Mouse (Mus musculus): Measurements from ENCODE around the gene Samd4b. TPM values are rescaled to one million over a fixed set of nuclear protein-coding genes. Genes with fewer than 3 reads are reported as not detected.

Gene Samd4b
- polyA plus RNA-seq, 1 experiment from 2014 or later, result 25.1 TPM

- Histone ChIP-seq H3K36me3 (ENCODE audit: control insufficient read depth, insufficient read depth, low read length) (peaks cover 8% of the 10 kb centered on the region; the same call in 1 of the 2 replicates), H3K9ac (replicated peaks; ENCODE audit: low read depth, low read length) (no peak overlapping the region), H3K4me3 (ENCODE audit: low read depth, low read length) (no peak overlapping the region), H3K27me3 (ENCODE audit: control insufficient read depth, insufficient read depth, low read length) (no peaks in the 10 kb centered on the region), H3K4me1 (ENCODE audit: control insufficient read depth, insufficient read depth, low read length) (no peaks in the 10 kb centered on the region), H3K27ac (ENCODE audit: low read depth, low read length) (no peak overlapping the region), H3K9me3 (ENCODE audit: control insufficient read depth, low read length) (no peaks in the 10 kb centered on the region), H3K4me2 (ENCODE audit: low read depth, low read length) (no peak overlapping the region)
- WGBS, result 47% methylated on average over 4 of the region's 4 CpGs
- ATAC-seq (ENCODE audit: low read depth), result no peak
These were observed 39.5 kb downstream of the Samd4b start for GRCm38 (mm10) chr7:28558486-28558885.

DNA sequence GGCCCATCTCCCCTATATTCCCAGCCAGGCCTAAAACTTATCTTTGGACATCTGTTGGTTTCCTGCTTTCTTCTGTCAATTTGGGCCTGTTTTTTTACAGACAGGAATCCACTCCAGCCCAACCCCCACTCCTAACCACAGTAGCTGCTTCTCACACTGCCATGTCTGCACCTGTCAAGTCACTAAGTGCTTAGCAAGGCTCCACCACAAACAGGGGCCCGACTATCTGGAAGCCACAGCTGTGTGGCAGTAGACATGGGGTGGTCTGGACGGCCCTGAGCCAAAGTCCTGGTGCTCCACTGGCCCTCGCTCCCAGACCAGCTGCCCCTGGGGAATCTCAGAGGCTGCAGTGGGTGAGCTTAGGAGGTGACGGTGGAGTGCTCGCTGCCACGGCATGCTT, 40.2 kb downstream of the Samd4b start:
- no peak for ATAC-seq (ENCODE audit: low read depth)
- no peak overlapping the region for H3K4me2 ChIP-seq (ENCODE audit: low read depth, low read length)
- no peaks in the 10 kb centered on the region for H3K4me1 ChIP-seq (ENCODE audit: control insufficient read depth, insufficient read depth, low read length)
- H3K36me3 ChIP-seq (ENCODE audit: control insufficient read depth, insufficient read depth, low read length), result peaks cover 8% of the 10 kb centered on the region; the same call in 1 of the 2 replicates
- H3K4me3 ChIP-seq (ENCODE audit: low read depth, low read length), result no peak overlapping the region
- no peak overlapping the region for H3K9ac ChIP-seq (replicated peaks; ENCODE audit: low read depth, low read length)
- no peaks in the 10 kb centered on the region for H3K27me3 ChIP-seq (ENCODE audit: control insufficient read depth, insufficient read depth, low read length)
- WGBS, result 95% methylated on average over 6 of the region's 6 CpGs
- no peak overlapping the region for H3K27ac ChIP-seq (ENCODE audit: low read depth, low read length)
- no peaks in the 10 kb centered on the region for H3K9me3 ChIP-seq (ENCODE audit: control insufficient read depth, low read length)

DNA sequence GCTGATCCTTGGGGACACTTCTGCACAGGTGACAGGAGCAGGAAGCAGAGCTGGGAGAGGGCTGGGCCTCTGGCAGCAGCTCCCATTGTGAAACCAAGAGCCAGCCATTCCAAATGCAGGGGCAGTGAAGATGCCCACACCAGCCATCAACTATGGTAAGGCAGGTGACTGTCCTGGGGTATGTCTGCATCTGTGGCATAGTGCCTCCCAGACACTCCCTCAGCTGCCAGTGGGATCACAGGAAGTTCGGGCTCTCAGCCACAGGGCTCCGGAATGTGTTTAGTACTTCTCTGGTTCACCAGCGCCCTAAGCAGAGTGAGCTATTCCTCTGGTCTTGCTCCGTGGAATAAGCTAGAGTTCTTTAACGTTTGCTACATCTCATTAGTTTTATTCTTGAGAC, 40.9 kb downstream of the Samd4b start:
- 77% methylated on average over 5 of the region's 5 CpGs for whole genome bisulfite sequencing
- no peak overlapping the region for H3K4me2 ChIP-seq (ENCODE audit: low read depth, low read length)
- H3K27ac ChIP-seq (ENCODE audit: low read depth, low read length), result no peak overlapping the region
- H3K36me3 ChIP-seq (ENCODE audit: control insufficient read depth, insufficient read depth, low read length), result peaks cover 8% of the 10 kb centered on the region; the same call in 1 of the 2 replicates
- H3K9ac ChIP-seq (replicated peaks; ENCODE audit: low read depth, low read length), result no peak overlapping the region
- no peaks in the 10 kb centered on the region for H3K9me3 ChIP-seq (ENCODE audit: control insufficient read depth, low read length)
- H3K27me3 ChIP-seq (ENCODE audit: control insufficient read depth, insufficient read depth, low read length), result no peaks in the 10 kb centered on the region
- ATAC-seq (ENCODE audit: low read depth), result no peak
- no peak overlapping the region for H3K4me3 ChIP-seq (ENCODE audit: low read depth, low read length)
- no peaks in the 10 kb centered on the region for H3K4me1 ChIP-seq (ENCODE audit: control insufficient read depth, insufficient read depth, low read length)

GRCm38 (mm10) chr7:28555939-28556535, 41.9 kb downstream of the Samd4b start:
- Histone ChIP-seq H3K27me3 (ENCODE audit: control insufficient read depth, insufficient read depth, low read length) (no peaks in the 10 kb centered on the region), H3K9ac (replicated peaks; ENCODE audit: low read depth, low read length) (no peak overlapping the region), H3K36me3 (ENCODE audit: control insufficient read depth, insufficient read depth, low read length) (peaks cover 8% of the 10 kb centered on the region; the same call in 1 of the 2 replicates), H3K4me1 (ENCODE audit: control insufficient read depth, insufficient read depth, low read length) (no peaks in the 10 kb centered on the region), H3K27ac (ENCODE audit: low read depth, low read length) (no peak overlapping the region), H3K9me3 (ENCODE audit: control insufficient read depth, low read length) (no peaks in the 10 kb centered on the region), H3K4me3 (ENCODE audit: low read depth, low read length) (no peak overlapping the region), H3K4me2 (ENCODE audit: low read depth, low read length) (no peak overlapping the region)
- WGBS, result 25% methylated on average over 5 of the region's 5 CpGs
- no peak for ATAC-seq (ENCODE audit: low read depth)

DNA sequence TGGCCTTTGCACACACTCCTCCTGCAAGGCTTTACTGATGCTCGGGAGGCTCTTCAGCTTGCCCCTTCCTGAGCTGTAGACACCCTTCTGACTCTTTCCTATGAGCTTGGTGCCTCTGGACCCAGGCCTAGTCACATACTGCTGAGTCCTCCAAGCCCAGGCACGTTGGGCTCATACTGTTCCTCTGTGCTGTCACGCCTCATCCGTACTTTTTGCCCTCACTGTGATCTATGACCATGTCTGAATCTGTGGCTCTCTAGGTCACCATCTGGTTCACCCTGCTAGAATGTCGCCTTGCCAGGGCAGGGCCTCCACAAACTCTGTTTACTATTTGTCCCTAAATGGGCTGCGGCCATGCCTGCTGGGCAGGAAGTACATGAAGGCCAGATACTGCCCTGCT, 44.9 kb downstream of the Samd4b start:
- H3K9me3 ChIP-seq (ENCODE audit: control insufficient read depth, low read length), result no peaks in the 10 kb centered on the region
- no peaks in the 10 kb centered on the region for H3K36me3 ChIP-seq (ENCODE audit: control insufficient read depth, insufficient read depth, low read length)
- H3K4me2 ChIP-seq (ENCODE audit: low read depth, low read length), result no peak overlapping the region
- WGBS, result 91% methylated on average over 6 of the region's 6 CpGs
- no peak overlapping the region for H3K4me3 ChIP-seq (ENCODE audit: low read depth, low read length)
- no peaks in the 10 kb centered on the region for H3K4me1 ChIP-seq (ENCODE audit: control insufficient read depth, insufficient read depth, low read length)
- H3K27me3 ChIP-seq (ENCODE audit: control insufficient read depth, insufficient read depth, low read length), result no peaks in the 10 kb centered on the region
- H3K27ac ChIP-seq (ENCODE audit: low read depth, low read length), result no peak overlapping the region
- no peak for ATAC-seq (ENCODE audit: low read depth)
- no peak overlapping the region for H3K9ac ChIP-seq (replicated peaks; ENCODE audit: low read depth, low read length)

DNA sequence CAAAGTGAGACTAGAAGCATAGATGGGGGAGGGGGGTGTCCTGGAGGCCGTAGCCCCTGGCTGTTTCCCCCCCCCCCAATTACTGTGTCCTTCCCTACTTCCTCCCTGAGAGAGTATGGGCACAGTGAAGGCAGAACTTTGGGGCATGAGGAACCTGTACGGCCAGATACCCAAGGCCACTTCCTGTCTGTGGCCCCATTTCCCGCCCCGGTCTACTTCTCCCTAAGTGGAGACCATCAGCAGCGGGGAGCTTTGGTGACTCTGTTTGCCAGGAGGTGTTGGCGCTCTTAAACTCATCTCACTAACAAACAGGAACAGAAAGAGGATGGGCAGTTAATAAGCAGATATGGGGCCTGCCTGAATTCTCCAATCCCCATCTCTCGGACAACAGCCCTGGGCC, 50.3 kb downstream of the Samd4b start:
- WGBS, result 75% methylated on average over 7 of the region's 7 CpGs

DNA sequence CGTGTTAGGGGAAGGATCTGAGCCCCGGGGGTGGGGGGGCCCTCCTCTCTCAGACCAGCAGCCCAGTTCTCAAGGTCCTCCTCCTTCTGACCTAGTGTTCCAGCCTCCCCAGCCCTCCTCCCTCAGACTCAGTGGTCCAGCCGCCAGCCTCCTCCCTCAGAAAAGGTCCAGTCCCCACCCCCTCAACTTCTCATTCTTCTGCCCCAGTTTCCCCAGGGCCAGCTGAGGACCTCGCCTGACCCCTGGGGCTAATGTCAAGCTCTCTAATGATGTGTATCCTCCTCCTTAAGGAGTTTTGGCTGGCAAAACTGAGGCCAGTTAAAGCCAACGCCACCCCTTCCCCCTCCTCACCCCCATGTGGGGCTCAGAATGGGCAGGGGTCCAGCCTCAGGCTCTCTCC, 50.8 kb downstream of the Samd4b start, which contains the start of gene Nccrp1:
TSS of gene Nccrp1 (minus strand) at position 101 of the 400 bp plus-strand sequence.
- Histone ChIP-seq H3K36me3 (ENCODE audit: control insufficient read depth, insufficient read depth, low read length) (no peaks in the 10 kb centered on the region), H3K4me3 (ENCODE audit: low read depth, low read length) (peak within 1 kb of the TSS; percentile 22; the same call in 1 of the 2 replicates), H3K27me3 (ENCODE audit: control insufficient read depth, insufficient read depth, low read length) (peaks cover 11% of the 10 kb centered on the region), H3K4me1 (ENCODE audit: control insufficient read depth, insufficient read depth, low read length) (peaks cover 6% of the 10 kb centered on the region; the same call in 1 of the 2 replicates), H3K4me2 (ENCODE audit: low read depth, low read length) (peak within 1 kb of the TSS; percentile 47), H3K27ac (ENCODE audit: low read depth, low read length) (no peak within 1 kb of the TSS), H3K9me3 (ENCODE audit: control insufficient read depth, low read length) (no peaks in the 10 kb centered on the region), H3K9ac (replicated peaks; ENCODE audit: low read depth, low read length) (peak within 1 kb of the TSS; percentile 39; the same call in 1 of the 2 replicates)
- WGBS, result 7% methylated on average over 5 of the region's 5 CpGs
- no peak for ATAC-seq (ENCODE audit: low read depth)

More for the DNA sequence above, 50.3 kb downstream of the Samd4b start:
- H3K9me3 ChIP-seq (ENCODE audit: control insufficient read depth, low read length), result no peaks in the 10 kb centered on the region
- no peak overlapping the region for H3K4me2 ChIP-seq (ENCODE audit: low read depth, low read length)
- no peak overlapping the region for H3K9ac ChIP-seq (replicated peaks; ENCODE audit: low read depth, low read length)
- H3K4me1 ChIP-seq (ENCODE audit: control insufficient read depth, insufficient read depth, low read length), result peaks cover 6% of the 10 kb centered on the region; the same call in 1 of the 2 replicates
- H3K36me3 ChIP-seq (ENCODE audit: control insufficient read depth, insufficient read depth, low read length), result no peaks in the 10 kb centered on the region
- ATAC-seq (ENCODE audit: low read depth), result no peak
- H3K27ac ChIP-seq (ENCODE audit: low read depth, low read length), result no peak overlapping the region
- peaks cover 11% of the 10 kb centered on the region for H3K27me3 ChIP-seq (ENCODE audit: control insufficient read depth, insufficient read depth, low read length)
- H3K4me3 ChIP-seq (ENCODE audit: low read depth, low read length), result no peak overlapping the region

DNA sequence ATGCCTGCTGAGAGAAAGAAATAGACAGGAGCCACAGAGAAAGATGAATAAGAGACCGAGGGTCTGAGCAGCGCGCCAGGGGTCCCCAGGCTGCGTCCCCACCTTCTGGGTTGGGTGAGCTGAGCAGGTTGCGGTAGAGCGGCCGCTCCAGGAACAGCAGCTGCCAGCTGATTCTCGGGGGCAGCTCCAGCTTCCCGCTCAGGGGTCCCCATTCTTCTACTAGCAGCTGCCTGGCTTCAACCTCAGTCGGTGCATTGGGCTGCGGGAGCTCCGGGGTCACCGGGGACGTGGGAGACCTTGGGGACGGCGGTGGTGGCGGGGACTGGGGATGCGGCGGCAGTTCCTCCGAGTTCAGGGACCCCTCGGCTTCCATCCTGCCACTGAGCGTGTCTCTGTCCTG, 51.3 kb downstream of the Samd4b start:
- 1% methylated on average over 22 of the region's 22 CpGs for WGBS
- H3K9ac ChIP-seq (replicated peaks; ENCODE audit: low read depth, low read length), result peak overlapping the region; percentile 39; the same call in 1 of the 2 replicates
- peak overlapping the region; percentile 22; the same call in 1 of the 2 replicates for H3K4me3 ChIP-seq (ENCODE audit: low read depth, low read length)
- no peaks in the 10 kb centered on the region for H3K9me3 ChIP-seq (ENCODE audit: control insufficient read depth, low read length)
- peaks cover 11% of the 10 kb centered on the region for H3K27me3 ChIP-seq (ENCODE audit: control insufficient read depth, insufficient read depth, low read length)
- no peak for ATAC-seq (ENCODE audit: low read depth)
- peak overlapping the region; percentile 47 for H3K4me2 ChIP-seq (ENCODE audit: low read depth, low read length)
- H3K27ac ChIP-seq (ENCODE audit: low read depth, low read length), result no peak overlapping the region
- no peaks in the 10 kb centered on the region for H3K36me3 ChIP-seq (ENCODE audit: control insufficient read depth, insufficient read depth, low read length)
- peaks cover 6% of the 10 kb centered on the region; the same call in 1 of the 2 replicates for H3K4me1 ChIP-seq (ENCODE audit: control insufficient read depth, insufficient read depth, low read length)

DNA sequence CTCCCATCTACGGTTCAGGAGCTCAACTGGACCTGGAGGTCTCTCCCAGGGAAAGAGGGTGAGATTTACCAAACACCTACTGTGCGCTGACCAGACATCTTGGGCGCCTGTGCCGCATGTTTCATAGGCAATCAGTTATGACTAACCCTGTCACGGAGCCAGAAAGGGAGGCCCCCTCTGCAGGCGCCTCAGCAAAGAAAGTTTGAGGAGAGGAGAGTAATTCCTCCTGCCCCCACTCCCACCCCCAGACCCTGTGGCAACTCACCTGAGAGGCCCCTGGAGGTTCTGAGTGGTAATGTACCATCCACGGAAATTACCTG, 52.1 kb downstream of the Samd4b start:
- H3K27me3 ChIP-seq (ENCODE audit: control insufficient read depth, insufficient read depth, low read length), result peaks cover 11% of the 10 kb centered on the region
- no peaks in the 10 kb centered on the region for H3K36me3 ChIP-seq (ENCODE audit: control insufficient read depth, insufficient read depth, low read length)
- H3K27ac ChIP-seq (ENCODE audit: low read depth, low read length), result no peak overlapping the region
- no peak overlapping the region for H3K4me2 ChIP-seq (ENCODE audit: low read depth, low read length)
- H3K4me1 ChIP-seq (ENCODE audit: control insufficient read depth, insufficient read depth, low read length), result peaks cover 6% of the 10 kb centered on the region; the same call in 1 of the 2 replicates
- WGBS, result 52% methylated on average over 7 of the region's 7 CpGs
- no peak for ATAC-seq (ENCODE audit: low read depth)
- no peaks in the 10 kb centered on the region for H3K9me3 ChIP-seq (ENCODE audit: control insufficient read depth, low read length)
- H3K4me3 ChIP-seq (ENCODE audit: low read depth, low read length), result no peak overlapping the region
- H3K9ac ChIP-seq (replicated peaks; ENCODE audit: low read depth, low read length), result no peak overlapping the region

Measured in neural tube, embryonic 14.5 days (tissue).